Mouse (Mus musculus) Patski (cell line): ENCODE measurements around the gene Gfpt1. TPM values are rescaled to one million over a fixed set of nuclear protein-coding genes. Genes with fewer than 3 reads are reported as not detected.
"Not testable (repeated sequence)": the region's sequence is repeated elsewhere in the genome, so short reads cannot be mapped to it uniquely, and the experiment has no call there.

Experiments used
- ATAC-seq: fragments of 100-300 bp; one replicate; pipeline ENCODE4 v1.8.0; 2021
- CTCF ChIA-PET: fragments of 350-600 bp; sonication (Branson Sonifier 250); formaldehyde crosslinking; loops from one replicate; lab custom pipeline; 2022; ENCODE audit warnings: inconsistent platforms; lab: Charles Lee
- POLR2A ChIA-PET: fragments of 350-600 bp; sonication (Branson Sonifier 250); formaldehyde crosslinking; loops from one replicate; lab custom pipeline; 2022; ENCODE audit warnings: antibody characterized with exemption, inconsistent platforms; lab: Charles Lee
- DNase-seq: peaks from one replicate; pipeline ENCODE4 v3.0.0-alpha.2; 2011; ENCODE audit warnings: low read depth, low spot score
- H3K27me3 ChIP-seq: fragments of 371-371 bp; one replicate; pipeline ENCODE4 v1.5.1; 2021
- CTCF ChIP-seq: fragments of 100-300 bp; IDR thresholded peaks from one replicate; pipeline ENCODE4 v1.5.1; 2021
- in situ Hi-C: fragments of 300-500 bp; cut with MboI; formaldehyde crosslinking; loops from 3 replicates; pipeline ENCODE4 v1.11.1; 2018; ENCODE audit warnings: low pct_unique_long_range_greater_than_20kb, mixed read lengths
- polyA plus RNA-seq: library from polyadenylated mRNA; unstranded; gene quantifications from one replicate; pipeline ENCODE4 v1.2.3, GENCODE M21; 2021

Gene Gfpt1
- polyA plus RNA-seq, 1 experiment from 2014 or later = 46.1 TPM

DNA sequence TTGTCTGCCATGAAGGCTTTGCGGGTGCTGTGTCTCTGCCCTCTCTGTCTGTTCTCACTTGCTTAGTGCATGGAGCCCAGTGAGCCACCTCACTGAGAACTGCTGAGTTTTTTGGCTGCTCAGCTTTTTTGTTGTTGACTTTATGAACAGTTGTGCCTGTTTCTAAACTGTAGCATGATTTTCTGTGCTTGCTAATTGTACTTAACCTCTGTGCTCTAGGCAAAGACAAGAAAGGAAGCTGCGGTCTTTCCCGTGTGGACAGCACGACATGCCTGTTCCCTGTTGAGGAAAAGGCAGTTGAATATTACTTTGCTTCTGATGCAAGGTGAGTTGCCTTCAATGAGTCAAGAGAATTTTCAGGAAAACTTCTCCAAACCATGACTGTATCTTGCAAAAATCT, 20.9 kb downstream of the Gfpt1 start:
- POLR2A ChIA-PET = no interaction called here
- no peak for TF ChIP-seq CTCF
- in situ Hi-C loops = no loop called here
- no peaks in the 10 kb centered on the region for H3K27me3 ChIP-seq
- DNase-seq (no peak), ATAC-seq (no peak)
- CTCF ChIA-PET = interaction anchor here (1.6 kb wide), 1 partner anchor 12 kb away, joined by 4 read pairs; no protein-coding TSS in a partner anchor

DNA sequence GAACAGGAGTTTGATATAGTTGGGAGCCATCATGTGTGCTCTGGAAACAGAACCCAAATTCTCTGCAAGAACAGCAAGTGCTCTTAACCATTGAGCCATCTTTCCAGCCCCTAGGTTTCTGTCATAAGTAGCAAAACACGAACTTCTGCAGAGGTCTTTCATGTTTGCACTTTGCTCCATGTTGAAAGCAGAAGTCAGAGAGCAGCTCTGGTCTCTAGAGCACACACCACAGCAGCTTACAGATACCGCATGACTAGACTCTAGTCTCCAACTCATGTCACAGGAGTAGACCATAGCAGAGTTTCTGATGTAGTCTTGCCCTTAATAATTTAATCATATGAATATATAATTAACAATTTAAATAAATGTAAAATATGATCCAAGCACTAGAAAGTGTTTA, 25.6 kb downstream of the Gfpt1 start:
- no peaks in the 10 kb centered on the region for H3K27me3 ChIP-seq
- TF ChIP-seq CTCF = no peak
- ChIA-PET POLR2A (interaction anchor here (0.5 kb wide), 1 partner anchor 24 kb away, joined by 5 read pairs; no protein-coding TSS in a partner anchor), CTCF (interaction anchor here (1.4 to 1.5 kb wide), 2 partner anchors 8 to 12 kb away, joined by 3 to 4 read pairs; no protein-coding TSS in a partner anchor)
- DNase-seq (no peak), ATAC-seq (no peak)
- in situ Hi-C loops = no loop called here

DNA sequence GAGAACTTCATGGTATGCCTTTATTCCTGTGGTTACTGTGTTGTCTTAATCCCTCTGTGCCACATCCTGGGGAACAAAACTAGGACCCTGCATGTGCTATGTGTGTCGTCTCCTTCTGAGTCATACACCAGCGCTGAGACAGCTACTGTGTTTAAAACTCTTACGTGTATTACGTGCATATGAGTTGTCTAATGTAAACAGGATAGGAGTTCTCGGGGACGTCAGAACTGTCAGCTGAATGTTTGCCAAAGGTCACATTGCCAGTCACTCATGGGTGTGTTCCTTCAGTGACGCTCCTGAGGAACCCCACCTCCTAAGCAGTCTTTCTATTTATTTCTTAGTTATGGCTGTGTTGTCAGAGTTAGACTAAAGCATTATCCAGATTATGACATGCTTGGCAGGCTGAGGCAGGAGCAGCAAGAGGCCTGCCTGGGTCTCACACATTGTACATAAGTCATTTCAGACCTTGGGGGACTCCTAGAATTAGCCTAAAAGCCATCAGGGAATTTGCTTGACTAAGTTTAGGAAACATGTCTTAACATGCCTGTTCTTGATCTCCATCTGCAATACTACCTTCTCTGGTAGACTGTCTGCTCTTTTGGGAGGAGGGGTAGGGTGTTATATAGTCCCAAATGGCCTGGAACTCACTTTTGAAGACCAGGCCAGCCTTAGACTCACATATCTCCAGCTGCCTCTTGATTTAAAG, 26.7 kb downstream of the Gfpt1 start:
- no peak for TF ChIP-seq CTCF
- ATAC-seq (no peak), DNase-seq (no peak)
- CTCF ChIA-PET = no interaction called here
- POLR2A ChIA-PET = no interaction called here
- H3K27me3 ChIP-seq = no peaks in the 10 kb centered on the region
- in situ Hi-C loops = no loop called here

DNA sequence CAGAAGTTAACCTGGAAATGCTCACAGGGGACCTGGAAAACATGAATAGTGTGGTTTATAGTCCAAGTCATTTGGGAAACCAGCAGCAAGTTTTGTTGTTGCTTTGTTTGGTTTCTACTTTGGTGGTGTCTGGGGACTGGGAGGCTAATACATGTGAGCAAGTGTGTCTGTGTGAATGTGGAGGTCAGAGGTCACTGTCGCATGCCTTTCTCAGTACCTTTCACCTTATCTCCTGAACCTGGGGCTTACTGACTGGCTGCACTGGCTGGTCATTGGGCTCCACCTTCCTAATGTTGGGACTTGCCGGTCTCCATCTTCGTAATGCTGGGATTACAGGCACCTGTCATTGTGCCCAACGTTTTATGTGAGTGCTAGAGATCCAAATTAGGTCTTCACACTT, 28.0 kb downstream of the Gfpt1 start:
- POLR2A ChIA-PET = no interaction called here
- H3K27me3 ChIP-seq = no peaks in the 10 kb centered on the region
- ATAC-seq (no peak), DNase-seq (no peak)
- CTCF ChIA-PET = no interaction called here
- TF ChIP-seq CTCF = no peak
- in situ Hi-C loops = no loop called here

DNA sequence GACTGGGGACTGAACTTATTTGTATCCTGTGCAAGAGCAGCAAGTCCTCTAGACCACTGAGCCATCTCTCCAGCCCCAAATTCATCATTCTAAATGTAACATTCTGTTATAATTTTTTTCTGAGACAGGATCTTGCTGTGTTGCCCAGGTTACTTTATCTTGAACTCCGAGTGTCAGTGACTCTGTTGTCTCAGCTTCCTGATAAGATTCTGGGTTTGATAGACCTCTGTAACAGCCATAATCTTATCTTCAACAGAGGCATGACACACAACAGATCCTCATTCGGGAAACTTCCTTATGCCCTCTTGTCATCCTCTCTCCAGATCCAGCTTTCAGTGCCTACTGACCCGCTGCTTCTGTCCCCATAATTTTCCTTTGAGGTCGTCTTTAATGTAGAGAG, 30.1 kb downstream of the Gfpt1 start:
- in situ Hi-C loops = no loop called here
- ATAC-seq (no peak), DNase-seq (no peak)
- no peaks in the 10 kb centered on the region for H3K27me3 ChIP-seq
- POLR2A ChIA-PET = no interaction called here
- no peak for TF ChIP-seq CTCF
- CTCF ChIA-PET = no interaction called here

DNA sequence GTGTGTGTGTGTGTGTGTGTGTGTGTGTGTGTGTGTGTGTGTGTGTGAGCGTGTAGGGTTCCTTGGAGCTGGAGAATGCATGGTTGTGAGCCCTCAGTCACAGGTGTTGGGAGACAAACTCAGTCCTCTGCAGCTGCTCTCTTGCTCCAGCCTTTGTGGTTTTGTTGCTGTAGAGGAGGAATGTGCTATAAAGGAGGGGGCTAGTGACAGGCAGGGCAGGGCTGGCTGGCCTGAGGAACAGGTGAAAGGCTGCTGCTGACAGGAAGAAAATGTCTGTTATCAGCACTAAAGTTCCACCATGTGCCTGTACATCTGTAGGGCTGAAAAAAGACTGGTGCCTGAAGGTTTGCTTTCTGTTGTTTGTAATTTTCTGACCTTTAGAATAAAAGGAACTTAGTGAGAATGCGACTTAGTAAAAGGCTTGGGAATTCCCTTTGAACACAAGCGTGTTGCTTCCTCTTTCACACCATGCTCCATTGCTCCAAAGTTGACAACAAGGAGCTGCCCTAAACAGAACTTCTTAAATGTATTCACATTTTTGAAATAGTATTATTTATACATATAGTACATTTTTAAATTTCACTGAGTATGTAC, 32.5 kb downstream of the Gfpt1 start:
- DNase-seq (no peak), ATAC-seq (no peak)
- POLR2A ChIA-PET = no interaction called here
- no peak for TF ChIP-seq CTCF
- no peaks in the 10 kb centered on the region for H3K27me3 ChIP-seq
- CTCF ChIA-PET = interaction anchor here (1.5 kb wide), 1 partner anchor 11 kb away, joined by 4 read pairs; no protein-coding TSS in a partner anchor
- in situ Hi-C loops = no loop called here

DNA sequence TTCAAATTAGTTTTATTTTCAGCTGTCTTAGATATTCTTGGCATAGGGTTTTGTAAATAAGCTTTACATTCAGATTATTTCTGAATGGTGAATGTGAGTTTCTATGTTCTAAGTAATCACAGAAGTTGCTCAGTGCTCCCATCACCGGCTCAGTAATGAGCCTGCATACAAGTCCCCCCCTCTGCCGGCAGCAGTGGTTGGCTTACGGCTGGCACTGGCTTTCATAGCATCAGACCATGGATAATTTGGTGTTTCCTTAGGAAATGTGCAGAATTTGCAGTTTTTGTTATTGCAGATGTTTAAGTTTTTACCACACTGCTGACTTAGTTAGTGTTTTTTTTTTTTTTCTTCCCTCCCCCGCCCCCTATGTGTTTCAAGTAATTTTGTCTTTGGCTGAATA, 36.8 kb downstream of the Gfpt1 start:
- ATAC-seq (no peak), DNase-seq (no peak)
- ChIA-PET CTCF (interaction anchor here (1.2 kb wide), 1 partner anchor 28 kb away, joined by 4 read pairs; no protein-coding TSS in a partner anchor), POLR2A (no interaction called here)
- in situ Hi-C loops = no loop called here
- no peaks in the 10 kb centered on the region for H3K27me3 ChIP-seq
- no peak for TF ChIP-seq CTCF

DNA sequence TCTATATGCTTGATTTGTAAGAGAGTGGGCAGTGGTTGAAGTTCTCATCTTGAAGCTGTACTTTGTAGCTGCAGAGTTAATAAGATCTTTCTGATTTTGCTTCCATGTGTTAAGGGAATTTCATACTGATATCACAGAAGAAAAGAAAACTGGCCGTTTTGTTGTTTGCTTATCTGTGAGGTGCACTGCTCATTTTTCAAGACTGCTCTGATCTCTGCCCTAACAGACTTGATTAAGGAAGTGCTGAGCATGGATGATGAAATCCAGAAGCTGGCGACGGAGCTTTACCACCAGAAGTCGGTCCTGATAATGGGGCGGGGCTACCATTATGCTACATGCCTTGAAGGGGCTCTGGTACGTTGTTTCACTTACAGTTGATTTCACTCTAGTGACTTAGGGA, 42.4 kb downstream of the Gfpt1 start:
- no peak for TF ChIP-seq CTCF
- no peaks in the 10 kb centered on the region for H3K27me3 ChIP-seq
- no peak for ATAC-seq
- ChIA-PET CTCF (no interaction called here), POLR2A (no interaction called here)
- DNase-seq = no peak
- in situ Hi-C loops = no loop called here

DNA sequence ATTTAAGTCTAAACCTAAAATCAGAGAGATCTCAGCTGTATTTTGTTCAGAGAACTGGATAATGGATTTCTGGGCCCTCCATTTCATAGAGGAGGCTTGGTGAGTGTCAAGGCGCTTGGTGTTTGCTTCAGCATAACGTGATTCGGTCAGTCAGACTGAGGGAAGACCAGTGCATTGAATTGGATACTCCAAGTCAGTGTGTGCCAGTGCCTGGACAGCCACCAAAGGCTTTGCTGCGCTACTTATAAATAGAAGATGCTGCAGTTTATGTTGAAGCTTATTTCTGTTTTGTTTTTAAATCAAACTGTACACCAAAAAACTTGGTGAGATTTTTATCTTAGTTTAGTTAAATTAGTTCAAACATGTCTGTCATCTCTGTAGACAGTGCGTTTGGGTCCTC, 45.7 kb downstream of the Gfpt1 start:
- no peak for ATAC-seq
- DNase-seq = no peak
- in situ Hi-C loops = no loop called here
- no peak for TF ChIP-seq CTCF
- ChIA-PET POLR2A (interaction anchor here (0.6 kb wide), 1 partner anchor 233 kb away, joined by 7 read pairs; no protein-coding TSS in a partner anchor), CTCF (no interaction called here)
- no peaks in the 10 kb centered on the region for H3K27me3 ChIP-seq

DNA sequence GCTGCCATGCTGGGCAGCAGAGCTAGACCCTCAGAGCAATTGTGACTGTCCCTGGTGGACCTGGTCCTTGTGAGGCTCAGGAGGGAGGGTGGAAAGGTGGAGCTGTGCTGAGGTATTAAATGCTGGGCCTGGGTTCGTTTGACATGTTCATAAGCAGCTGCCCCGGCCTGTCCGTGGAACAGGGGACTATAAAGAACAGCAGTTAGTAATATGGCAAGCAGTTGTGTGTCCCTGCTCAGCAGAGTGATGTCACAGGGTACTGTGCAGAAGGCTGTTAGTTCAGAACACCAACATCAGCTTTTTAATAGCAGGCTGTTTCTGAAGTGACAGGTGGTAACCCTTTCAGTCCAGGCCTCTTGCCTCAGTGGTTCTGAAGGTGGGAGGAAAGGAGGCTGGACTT, 48.2 kb downstream of the Gfpt1 start:
- ChIA-PET CTCF (no interaction called here), POLR2A (no interaction called here)

DNA sequence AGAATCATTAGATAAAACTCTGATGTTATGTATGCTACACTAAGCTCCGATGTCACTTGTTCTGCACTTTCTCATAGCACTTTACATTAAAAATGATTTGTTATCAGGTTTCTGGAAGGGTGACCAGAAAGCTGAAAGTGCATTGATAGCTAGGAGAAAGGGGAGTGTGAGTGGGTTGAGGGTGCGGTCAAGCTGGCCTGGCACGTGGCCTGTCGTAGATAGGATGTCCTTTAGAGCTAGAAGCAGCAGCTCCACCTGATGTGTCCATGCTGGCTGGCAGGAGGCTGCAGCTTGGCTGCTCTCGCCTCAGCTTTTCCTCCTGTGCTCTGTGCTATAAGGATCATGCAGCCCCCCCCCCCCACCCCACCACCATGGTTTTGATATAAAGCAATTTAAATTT, 49.8 kb downstream of the Gfpt1 start:
- DNase-seq (no peak), ATAC-seq (no peak)
- H3K27me3 ChIP-seq = no peaks in the 10 kb centered on the region
- TF ChIP-seq CTCF = no peak
- ChIA-PET POLR2A (interaction anchor here (0.7 kb wide), 2 partner anchors 24 to 662 kb away, joined by 3 to 5 read pairs; no protein-coding TSS in a partner anchor), CTCF (interaction anchor here (2.1 kb wide), 1 partner anchor 9 kb away, joined by 9 read pairs; no protein-coding TSS in a partner anchor)
- in situ Hi-C loops = no loop called here

More for the DNA sequence above, 48.2 kb downstream of the Gfpt1 start:
- ATAC-seq = no peak
- no peak for DNase-seq
- TF ChIP-seq CTCF = no peak
- H3K27me3 ChIP-seq = no peaks in the 10 kb centered on the region
- in situ Hi-C loops = no loop called here

DNA sequence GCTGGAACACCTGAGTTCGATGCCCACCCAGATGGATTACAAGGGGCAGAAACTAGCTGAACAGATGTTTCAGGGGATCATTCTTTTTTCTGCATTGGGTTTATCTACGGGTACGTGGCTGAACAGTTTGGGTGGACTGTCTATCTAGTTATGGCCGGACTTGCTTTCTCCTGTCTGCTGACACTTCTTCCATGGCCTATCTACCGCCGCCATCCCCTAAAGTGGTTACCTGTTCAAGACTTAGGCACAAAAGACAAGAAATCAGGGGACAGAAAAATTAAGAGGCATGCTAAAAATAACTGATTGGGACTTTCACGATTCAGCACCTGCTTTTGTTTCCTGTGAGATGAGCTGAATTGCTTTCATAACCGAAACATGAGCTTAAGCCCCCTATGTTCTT, 51.0 kb downstream of the Gfpt1 start:
- DNase-seq, in situ Hi-C loops, ATAC-seq, POLR2A ChIA-PET, H3K27me3 ChIP-seq: not testable (repeated sequence)
- CTCF ChIA-PET = interaction anchor here (2.1 kb wide), 1 partner anchor 8 kb away, joined by 9 read pairs; no protein-coding TSS in a partner anchor
